Mouse (Mus musculus): Measurements from ENCODE around the gene Ccdc36. TPM values are rescaled to one million over a fixed set of nuclear protein-coding genes. Genes with fewer than 3 reads are reported as not detected.
A peak's percentile ranks its signal among the peaks of the same experiment; 100 is the strongest.

Ccdc36 gene
- polyA plus RNA-seq, 1 experiment from 2014 or later = 1.1 TPM

GRCm38 (mm10) chr9:108451519-108452160 lies 23.4 kb upstream of the Ccdc36 start:
- ATAC-seq = peak; percentile 9
- Histone ChIP-seq H3K9me3 (ENCODE audit: control insufficient read depth, low read length) (no peaks in the 10 kb centered on the region), H3K27ac (ENCODE audit: low read length) (peak overlapping the region; percentile 66), H3K36me3 (ENCODE audit: control insufficient read depth, insufficient read depth, low read length) (no peaks in the 10 kb centered on the region; the same call in 1 of the 2 replicates), H3K4me2 (ENCODE audit: low read depth, low read length) (peak overlapping the region; percentile 98), H3K4me1 (ENCODE audit: control insufficient read depth, insufficient read depth, low read length) (peaks cover 30% of the 10 kb centered on the region), H3K9ac (ENCODE audit: low read depth, low read length) (peak overlapping the region; percentile 74), H3K27me3 (replicated peaks; ENCODE audit: control insufficient read depth, insufficient read depth, low read length) (no peaks in the 10 kb centered on the region), H3K4me3 (ENCODE audit: low read length) (peak overlapping the region; percentile 66)
- 57% methylated on average over 6 of the region's 6 CpGs for WGBS

DNA sequence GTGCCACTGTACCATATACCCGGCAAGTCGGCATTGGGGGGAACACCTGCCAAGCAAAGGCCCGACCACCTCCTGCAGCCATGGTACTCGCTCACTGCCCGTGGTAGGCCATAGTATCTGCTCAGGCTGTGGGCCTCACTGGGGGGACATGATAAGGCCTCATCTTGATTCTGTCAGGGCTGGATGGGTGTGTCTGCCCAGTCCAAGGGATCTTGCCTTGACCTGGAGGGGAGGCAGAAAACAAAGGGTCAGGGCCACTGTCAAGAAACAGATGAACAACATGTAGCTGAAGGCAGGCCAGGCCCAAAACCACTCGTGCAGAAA lies 22.8 kb upstream of the Ccdc36 start:
- Histone ChIP-seq H3K4me3 (ENCODE audit: low read length) (peak overlapping the region; percentile 66), H3K9ac (ENCODE audit: low read depth, low read length) (peak overlapping the region; percentile 46; the same call in 1 of the 2 replicates)
- ATAC-seq = no peak

GRCm38 (mm10) chr9:108450292-108451169 lies 22.2 kb upstream of the Ccdc36 start:
- Histone ChIP-seq H3K9ac (ENCODE audit: low read depth, low read length) (peak overlapping the region; percentile 46; the same call in 1 of the 2 replicates), H3K27ac (ENCODE audit: low read length) (peak overlapping the region; percentile 66), H3K36me3 (ENCODE audit: control insufficient read depth, insufficient read depth, low read length) (no peaks in the 10 kb centered on the region; the same call in 1 of the 2 replicates), H3K4me2 (ENCODE audit: low read depth, low read length) (peak overlapping the region; percentile 98), H3K4me1 (ENCODE audit: control insufficient read depth, insufficient read depth, low read length) (peaks cover 30% of the 10 kb centered on the region), H3K9me3 (ENCODE audit: control insufficient read depth, low read length) (no peaks in the 10 kb centered on the region), H3K27me3 (replicated peaks; ENCODE audit: control insufficient read depth, insufficient read depth, low read length) (no peaks in the 10 kb centered on the region), H3K4me3 (ENCODE audit: low read length) (peak overlapping the region; percentile 66)
- peak; percentile 39 for ATAC-seq
- 59% methylated on average over 21 of the region's 21 CpGs for WGBS

More for the DNA sequence above, 22.8 kb upstream of the Ccdc36 start:
- H3K27ac ChIP-seq (ENCODE audit: low read length) = peak overlapping the region; percentile 66
- H3K27me3 ChIP-seq (replicated peaks; ENCODE audit: control insufficient read depth, insufficient read depth, low read length) = no peaks in the 10 kb centered on the region
- no peaks in the 10 kb centered on the region; the same call in 1 of the 2 replicates for H3K36me3 ChIP-seq (ENCODE audit: control insufficient read depth, insufficient read depth, low read length)
- H3K4me2 ChIP-seq (ENCODE audit: low read depth, low read length) = peak overlapping the region; percentile 98
- no peaks in the 10 kb centered on the region for H3K9me3 ChIP-seq (ENCODE audit: control insufficient read depth, low read length)
- peaks cover 30% of the 10 kb centered on the region for H3K4me1 ChIP-seq (ENCODE audit: control insufficient read depth, insufficient read depth, low read length)
- 74% methylated on average over 6 of the region's 6 CpGs for WGBS

DNA sequence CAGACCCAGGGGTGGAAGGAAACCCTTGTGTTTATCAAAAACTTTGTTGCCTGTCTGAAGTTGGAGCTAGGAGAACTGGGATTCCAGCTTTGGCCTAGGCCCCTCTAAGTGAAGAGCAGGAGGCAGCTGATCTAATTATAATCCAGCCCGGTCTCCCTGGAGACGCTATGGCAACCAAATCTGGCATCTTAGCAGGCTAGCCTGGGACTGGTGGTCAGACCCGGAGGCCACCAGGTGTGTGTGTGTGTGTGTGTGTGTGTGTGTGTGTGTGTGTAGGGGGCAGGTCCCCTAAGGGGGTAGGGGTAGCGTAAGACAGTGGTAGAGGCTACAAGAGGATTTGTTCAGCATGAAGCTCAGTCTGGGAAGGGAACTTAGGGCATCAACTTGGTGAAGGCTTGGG lies 21.6 kb upstream of the Ccdc36 start:
- Histone ChIP-seq H3K27ac (ENCODE audit: low read length) (peak overlapping the region; percentile 54), H3K4me3 (ENCODE audit: low read length) (peak overlapping the region; percentile 66; the same call in 1 of the 2 replicates)
- 54% methylated on average over 4 of the region's 4 CpGs for WGBS

DNA sequence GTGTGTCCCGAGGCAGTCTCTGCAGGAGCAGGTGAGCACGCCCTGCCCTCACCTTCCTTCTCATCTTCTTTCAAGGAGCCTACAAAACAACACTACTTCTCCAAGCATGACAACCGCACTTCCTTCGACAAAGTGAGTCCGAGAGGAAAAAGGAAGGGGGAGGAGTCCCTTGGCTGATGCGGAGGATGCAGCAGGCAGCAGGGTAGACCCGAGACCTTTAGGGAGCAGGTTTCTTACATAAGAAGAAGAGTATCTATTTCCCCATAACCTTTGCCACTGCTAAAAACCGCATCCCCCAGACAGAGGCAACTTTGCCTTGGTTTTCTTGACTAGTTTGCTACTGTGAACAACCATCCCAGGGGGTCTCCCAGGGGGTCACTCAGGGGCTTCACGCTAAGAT lies 16.8 kb upstream of the Ccdc36 start:
- no peak for ATAC-seq
- Histone ChIP-seq H3K27me3 (replicated peaks; ENCODE audit: control insufficient read depth, insufficient read depth, low read length) (no peaks in the 10 kb centered on the region), H3K4me2 (ENCODE audit: low read depth, low read length) (no peak overlapping the region), H3K9ac (ENCODE audit: low read depth, low read length) (no peak overlapping the region), H3K4me1 (ENCODE audit: control insufficient read depth, insufficient read depth, low read length) (peaks cover 11% of the 10 kb centered on the region), H3K36me3 (ENCODE audit: control insufficient read depth, insufficient read depth, low read length) (no peaks in the 10 kb centered on the region; the same call in 1 of the 2 replicates), H3K4me3 (ENCODE audit: low read length) (no peak overlapping the region), H3K9me3 (ENCODE audit: control insufficient read depth, low read length) (no peaks in the 10 kb centered on the region), H3K27ac (ENCODE audit: low read length) (no peak overlapping the region)
- 64% methylated on average over 9 of the region's 9 CpGs for WGBS

More for the DNA sequence above, 21.6 kb upstream of the Ccdc36 start:
- no peak for ATAC-seq
- Histone ChIP-seq H3K4me1 (ENCODE audit: control insufficient read depth, insufficient read depth, low read length) (peaks cover 30% of the 10 kb centered on the region), H3K4me2 (ENCODE audit: low read depth, low read length) (peak overlapping the region; percentile 98), H3K9me3 (ENCODE audit: control insufficient read depth, low read length) (no peaks in the 10 kb centered on the region), H3K9ac (ENCODE audit: low read depth, low read length) (peak overlapping the region; percentile 46; the same call in 1 of the 2 replicates), H3K36me3 (ENCODE audit: control insufficient read depth, insufficient read depth, low read length) (no peaks in the 10 kb centered on the region; the same call in 1 of the 2 replicates), H3K27me3 (replicated peaks; ENCODE audit: control insufficient read depth, insufficient read depth, low read length) (no peaks in the 10 kb centered on the region)

DNA sequence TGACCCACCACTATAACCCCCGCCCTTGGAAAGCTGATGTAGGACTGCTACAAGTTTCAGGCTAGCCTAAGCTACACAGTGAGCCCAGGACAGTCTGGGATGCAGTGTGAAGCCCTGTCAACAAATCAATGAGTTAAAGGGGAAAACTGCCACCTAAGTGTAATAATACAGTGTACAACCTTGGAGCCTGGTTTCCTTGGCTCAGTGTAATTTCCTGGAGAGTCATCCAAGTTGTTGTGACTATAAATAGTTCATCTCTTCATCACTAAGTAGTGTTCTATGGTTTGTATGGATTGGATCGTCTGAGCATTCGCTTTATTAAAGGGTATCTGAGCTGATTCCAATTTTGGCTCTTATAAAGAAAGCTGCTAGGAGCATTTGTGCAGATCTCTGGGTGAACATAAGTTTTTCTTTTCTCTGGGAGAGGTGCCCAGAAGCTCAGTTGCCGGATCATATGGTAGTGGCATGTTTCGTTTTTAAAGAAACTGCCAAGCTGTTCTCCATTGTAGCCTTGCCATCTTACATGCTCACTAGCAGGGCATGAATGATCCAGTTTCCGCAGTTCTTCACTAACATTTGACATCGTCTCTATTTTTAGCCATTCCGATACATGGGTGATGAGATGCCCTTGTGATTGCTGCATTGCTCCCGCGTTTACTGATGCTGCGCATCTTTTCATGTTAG lies 13.1 kb upstream of the Ccdc36 start:
- Histone ChIP-seq H3K27ac (ENCODE audit: low read length) (no peak overlapping the region), H3K4me1 (ENCODE audit: control insufficient read depth, insufficient read depth, low read length) (peaks cover 4% of the 10 kb centered on the region; the same call in 1 of the 2 replicates), H3K4me3 (ENCODE audit: low read length) (no peak overlapping the region), H3K36me3 (ENCODE audit: control insufficient read depth, insufficient read depth, low read length) (no peaks in the 10 kb centered on the region), H3K4me2 (ENCODE audit: low read depth, low read length) (no peak overlapping the region), H3K27me3 (replicated peaks; ENCODE audit: control insufficient read depth, insufficient read depth, low read length) (no peaks in the 10 kb centered on the region), H3K9me3 (ENCODE audit: control insufficient read depth, low read length) (no peaks in the 10 kb centered on the region), H3K9ac (ENCODE audit: low read depth, low read length) (no peak overlapping the region)
- WGBS = 82% methylated on average over 11 of the region's 11 CpGs
- ATAC-seq = no peak

- Histone ChIP-seq H3K9me3 (ENCODE audit: control insufficient read depth, low read length) (no peaks in the 10 kb centered on the region), H3K27ac (ENCODE audit: low read length) (no peak overlapping the region), H3K36me3 (ENCODE audit: control insufficient read depth, insufficient read depth, low read length) (no peaks in the 10 kb centered on the region), H3K4me3 (ENCODE audit: low read length) (no peak overlapping the region), H3K27me3 (replicated peaks; ENCODE audit: control insufficient read depth, insufficient read depth, low read length) (no peaks in the 10 kb centered on the region), H3K4me1 (ENCODE audit: control insufficient read depth, insufficient read depth, low read length) (peaks cover 4% of the 10 kb centered on the region; the same call in 1 of the 2 replicates), H3K4me2 (ENCODE audit: low read depth, low read length) (no peak overlapping the region), H3K9ac (ENCODE audit: low read depth, low read length) (no peak overlapping the region; the same call in 1 of the 2 replicates)
- WGBS = 76% methylated on average over 5 of the region's 5 CpGs
- no peak for ATAC-seq
These were observed 12.2 kb upstream of the Ccdc36 start for GRCm38 (mm10) chr9:108440485-108440884.

DNA sequence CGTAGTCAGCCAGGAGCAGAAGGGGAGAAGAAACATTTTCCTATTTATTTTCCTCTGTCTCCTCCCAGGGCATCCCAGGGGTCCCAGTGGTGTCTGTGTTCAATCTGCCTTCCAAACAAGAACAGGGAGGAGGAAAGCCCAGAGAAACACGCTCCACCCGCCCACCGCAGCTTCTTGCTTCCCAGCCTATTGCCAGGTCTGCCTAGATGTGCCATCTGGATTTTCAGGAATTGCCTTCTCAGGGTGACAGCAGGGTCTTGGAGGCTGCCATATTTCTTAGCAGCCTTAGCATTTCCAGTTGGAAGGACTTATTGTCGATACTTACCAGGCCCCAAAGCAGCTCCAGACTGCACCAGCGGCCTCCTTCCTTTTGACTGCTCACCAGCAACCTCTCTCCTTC lies 10.9 kb upstream of the Ccdc36 start:
- WGBS = 70% methylated on average over 6 of the region's 6 CpGs
- peaks cover 4% of the 10 kb centered on the region; the same call in 1 of the 2 replicates for H3K4me1 ChIP-seq (ENCODE audit: control insufficient read depth, insufficient read depth, low read length)
- H3K27me3 ChIP-seq (replicated peaks; ENCODE audit: control insufficient read depth, insufficient read depth, low read length) = no peaks in the 10 kb centered on the region
- no peaks in the 10 kb centered on the region for H3K36me3 ChIP-seq (ENCODE audit: control insufficient read depth, insufficient read depth, low read length)
- H3K9ac ChIP-seq (ENCODE audit: low read depth, low read length) = no peak overlapping the region
- H3K9me3 ChIP-seq (ENCODE audit: control insufficient read depth, low read length) = no peaks in the 10 kb centered on the region
- no peak for ATAC-seq
- H3K4me3 ChIP-seq (ENCODE audit: low read length) = no peak overlapping the region
- H3K4me2 ChIP-seq (ENCODE audit: low read depth, low read length) = no peak overlapping the region
- H3K27ac ChIP-seq (ENCODE audit: low read length) = no peak overlapping the region

- no peak for ATAC-seq
- Histone ChIP-seq H3K9ac (ENCODE audit: low read depth, low read length) (no peak within 1 kb of the TSS), H3K9me3 (ENCODE audit: control insufficient read depth, low read length) (no peaks in the 10 kb centered on the region), H3K4me1 (ENCODE audit: control insufficient read depth, insufficient read depth, low read length) (peaks cover 4% of the 10 kb centered on the region; the same call in 1 of the 2 replicates), H3K27me3 (replicated peaks; ENCODE audit: control insufficient read depth, insufficient read depth, low read length) (no peaks in the 10 kb centered on the region), H3K27ac (ENCODE audit: low read length) (no peak within 1 kb of the TSS), H3K4me2 (ENCODE audit: low read depth, low read length) (no peak within 1 kb of the TSS), H3K4me3 (ENCODE audit: low read length) (no peak within 1 kb of the TSS), H3K36me3 (ENCODE audit: control insufficient read depth, insufficient read depth, low read length) (no peaks in the 10 kb centered on the region)
- WGBS = 62% methylated on average over 3 of the region's 3 CpGs
These were observed 7.9 kb upstream of the Ccdc36 start, which contains the start of gene BC048562 for GRCm38 (mm10) chr9:108436182-108436581. Gene BC048562 (plus strand): TSS chr9:108436482.
